Mouse (Mus musculus) neural tube, embryonic 14.5 days (tissue): Measurements from ENCODE around the gene Hoxd3. TPM values are rescaled to one million over a fixed set of nuclear protein-coding genes. Genes with fewer than 3 reads are reported as not detected.
A peak's percentile ranks its signal among the peaks of the same experiment; 100 is the strongest.

Experiments
- ATAC-seq: fragments of 200-750 bp; cut with Nextera tagmentation; 2 replicates; pipeline ENCODE4 v1.8.0; 2017; ENCODE audit warnings: low read depth, mild to moderate bottlenecking, moderate TSS enrichment, moderate library complexity
- H3K27ac ChIP-seq: fragments of 300-500 bp; sonication (generic); 2 replicates; pipeline ENCODE4 v1.5.1; 2014; ENCODE audit warnings: low read depth, mild to moderate bottlenecking, control low read depth, low read length, moderate library complexity, mixed read lengths
- H3K27me3 ChIP-seq: fragments of 300-500 bp; sonication (generic); 2 replicates; pipeline ENCODE4 v1.6.1; 2014; ENCODE audit warnings: low read length; ENCODE audit not compliant: control insufficient read depth, insufficient read depth
- H3K36me3 ChIP-seq: fragments of 300-500 bp; sonication (generic); 2 replicates; pipeline ENCODE4 v1.6.1; 2014; ENCODE audit warnings: low read length, mixed read lengths; ENCODE audit not compliant: control insufficient read depth, insufficient read depth
- H3K4me1 ChIP-seq: fragments of 300-500 bp; sonication (generic); 2 replicates; pipeline ENCODE4 v1.6.1; 2014; ENCODE audit warnings: low read length; ENCODE audit not compliant: control insufficient read depth, insufficient read depth
- H3K4me2 ChIP-seq: fragments of 300-500 bp; sonication (generic); 2 replicates; pipeline ENCODE4 v1.6.1; 2014; ENCODE audit warnings: mild to moderate bottlenecking, low read depth, low read length, control low read depth
- H3K4me3 ChIP-seq: fragments of 300-500 bp; sonication (generic); 2 replicates; pipeline ENCODE4 v1.5.1; 2014; ENCODE audit warnings: low read depth, low read length, control low read depth, mixed read lengths
- H3K9ac ChIP-seq: fragments of 300-500 bp; sonication (generic); replicated peaks from 2 replicates; pipeline ENCODE4 v1.6.1; 2014; ENCODE audit warnings: low read depth, mild to moderate bottlenecking, control low read depth, low read length, mixed read lengths
- H3K9me3 ChIP-seq: fragments of 300-500 bp; sonication (generic); 2 replicates; pipeline ENCODE4 v1.6.1; 2016; ENCODE audit warnings: low read length; ENCODE audit not compliant: control insufficient read depth
- WGBS: fragments of 180-500 bp; shearing (Covaris S2); extraction: QIAGEN DNeasy Blood & Tissue Kit; methylation state at CpG from one replicate; pipeline ENCODE4 v1.1.7; 2014; 5-methylcytosine and 5-hydroxymethylcytosine counted together
- polyA plus RNA-seq: library from polyadenylated mRNA; unstranded; fragments of >200 nt; fragmentation: Nextera tagmentation; extraction: Ambion mirVana; gene quantifications from 2 replicates; pipeline ENCODE4 v1.2.1, GENCODE M21; 2014

The Hoxd3 gene
- polyA plus RNA-seq, 1 experiment from 2014 or later = 13.5 TPM

- Histone ChIP-seq H3K9me3 (no peaks in the 10 kb centered on the region), H3K4me2 (peak overlapping the region; percentile 75), H3K9ac (peak overlapping the region; percentile 99), H3K36me3 (no peaks in the 10 kb centered on the region), H3K4me1 (peaks cover 39% of the 10 kb centered on the region), H3K4me3 (peak overlapping the region; percentile 77), H3K27me3 (no peaks in the 10 kb centered on the region), H3K27ac (peak overlapping the region; percentile 100)
- no peak for ATAC-seq
- under 1% methylated on average over 13 of the region's 13 CpGs for WGBS
These were observed 5.2 kb upstream of the Hoxd3 start for GRCm38 (mm10) chr2:74706393-74706960.

GRCm38 (mm10) chr2:74707599-74707998 is 4.1 kb upstream of the Hoxd3 start:
- WGBS = 11% methylated on average over 7 of the region's 7 CpGs
- H3K4me3 ChIP-seq = peak overlapping the region; percentile 77
- no peak for ATAC-seq
- H3K4me1 ChIP-seq = peaks cover 39% of the 10 kb centered on the region
- H3K27me3 ChIP-seq = no peaks in the 10 kb centered on the region
- no peaks in the 10 kb centered on the region for H3K36me3 ChIP-seq
- peak overlapping the region; percentile 75 for H3K4me2 ChIP-seq
- H3K9me3 ChIP-seq = no peaks in the 10 kb centered on the region
- H3K9ac ChIP-seq = peak overlapping the region; percentile 56
- peak overlapping the region; percentile 73 for H3K27ac ChIP-seq

- H3K4me3 ChIP-seq = peak overlapping the region; percentile 26
- H3K27me3 ChIP-seq = no peaks in the 10 kb centered on the region
- WGBS = 11% methylated on average over 4 of the region's 4 CpGs
- peaks cover 33% of the 10 kb centered on the region for H3K4me1 ChIP-seq
- H3K9ac ChIP-seq = peak overlapping the region; percentile 52
- H3K4me2 ChIP-seq = peak overlapping the region; percentile 75
- no peak for ATAC-seq
- H3K36me3 ChIP-seq = no peaks in the 10 kb centered on the region
- H3K27ac ChIP-seq = peak overlapping the region; percentile 75
- H3K9me3 ChIP-seq = no peaks in the 10 kb centered on the region
These were observed 3.1 kb upstream of the Hoxd3 start for GRCm38 (mm10) chr2:74708676-74709075.

- H3K4me3 ChIP-seq = peak overlapping the region; percentile 99; the same call in 1 of the 2 replicates
- peak overlapping the region; percentile 100 for H3K9ac ChIP-seq
- no peak for ATAC-seq
- H3K4me2 ChIP-seq = peak overlapping the region; percentile 75
- H3K36me3 ChIP-seq = no peaks in the 10 kb centered on the region
- peaks cover 29% of the 10 kb centered on the region for H3K4me1 ChIP-seq
- H3K27me3 ChIP-seq = no peaks in the 10 kb centered on the region
- peak overlapping the region; percentile 100 for H3K27ac ChIP-seq
- H3K9me3 ChIP-seq = no peaks in the 10 kb centered on the region
- WGBS = 13% methylated on average over 5 of the region's 5 CpGs
These were observed 2.0 kb upstream of the Hoxd3 start for GRCm38 (mm10) chr2:74709465-74710419.

- 0% methylated on average over 16 of the region's 16 CpGs for WGBS
- Histone ChIP-seq H3K4me2 (peak overlapping the region; percentile 75), H3K4me1 (peaks cover 34% of the 10 kb centered on the region), H3K27ac (peak overlapping the region; percentile 100), H3K4me3 (peak overlapping the region; percentile 99), H3K9ac (peak overlapping the region; percentile 100), H3K36me3 (no peaks in the 10 kb centered on the region), H3K27me3 (no peaks in the 10 kb centered on the region), H3K9me3 (no peaks in the 10 kb centered on the region)
- ATAC-seq = no peak
These were observed 691 bp upstream of the Hoxd3 start for GRCm38 (mm10) chr2:74710929-74711543.

GRCm38 (mm10) chr2:74713239-74714150 is 1.8 kb downstream of the Hoxd3 start:
- Histone ChIP-seq H3K9me3 (no peaks in the 10 kb centered on the region), H3K4me1 (peaks cover 51% of the 10 kb centered on the region), H3K27ac (peak overlapping the region; percentile 100), H3K9ac (peak overlapping the region; percentile 100), H3K36me3 (no peaks in the 10 kb centered on the region), H3K4me2 (peak overlapping the region; percentile 75), H3K4me3 (peak overlapping the region; percentile 99), H3K27me3 (no peaks in the 10 kb centered on the region)
- ATAC-seq = no peak
- 2% methylated on average over 19 of the region's 19 CpGs for WGBS

GRCm38 (mm10) chr2:74714156-74714789 is 2.5 kb downstream of the Hoxd3 start:
- Histone ChIP-seq H3K9ac (peak overlapping the region; percentile 100), H3K27me3 (no peaks in the 10 kb centered on the region), H3K9me3 (no peaks in the 10 kb centered on the region), H3K27ac (peak overlapping the region; percentile 100), H3K4me1 (peaks cover 53% of the 10 kb centered on the region), H3K36me3 (no peaks in the 10 kb centered on the region), H3K4me2 (peak overlapping the region; percentile 75), H3K4me3 (peak overlapping the region; percentile 99)
- WGBS = 2% methylated on average over 18 of the region's 18 CpGs
- no peak for ATAC-seq

GRCm38 (mm10) chr2:74714881-74715280 is 3.2 kb downstream of the Hoxd3 start:
- peak; percentile 85 for ATAC-seq
- Histone ChIP-seq H3K4me2 (peak overlapping the region; percentile 75), H3K9me3 (no peaks in the 10 kb centered on the region), H3K4me1 (peaks cover 53% of the 10 kb centered on the region), H3K4me3 (peak overlapping the region; percentile 99), H3K27ac (peak overlapping the region; percentile 100), H3K36me3 (no peaks in the 10 kb centered on the region), H3K9ac (peak overlapping the region; percentile 100), H3K27me3 (no peaks in the 10 kb centered on the region)
- whole genome bisulfite sequencing = under 1% methylated on average over 14 of the region's 14 CpGs
